Mouse (Mus musculus) left cerebral cortex, adult 9 months (tissue): ENCODE data around the gene Plekhm2.

Source experiments
- DNase-seq, 2 experiments: peaks; one replicate each; pipeline ENCODE4 v3.0.0; 2022; ENCODE audit warnings: low spot score in 2 of 2

Gene Plekhm2

GRCm38 (mm10) chr4:141632111-141632873, 32.4 kb downstream of the Plekhm2 start:
- no peak for DNase-seq

GRCm38 (mm10) chr4:141631250-141631649, 33.4 kb downstream of the Plekhm2 start:
- DNase-seq = no peak

- no peak for DNase-seq
These were observed 34.7 kb downstream of the Plekhm2 start for GRCm38 (mm10) chr4:141630021-141630420.

- no peak for DNase-seq
These were observed 36.0 kb downstream of the Plekhm2 start for GRCm38 (mm10) chr4:141628661-141629060.

- DNase-seq = no peak
These were observed 37.2 kb downstream of the Plekhm2 start for GRCm38 (mm10) chr4:141627502-141627901.

- no peak for DNase-seq
These were observed 38.7 kb downstream of the Plekhm2 start for GRCm38 (mm10) chr4:141625774-141626550.

- no peak for DNase-seq
These were observed 39.5 kb downstream of the Plekhm2 start for GRCm38 (mm10) chr4:141624983-141625773.

GRCm38 (mm10) chr4:141624134-141624533, 40.6 kb downstream of the Plekhm2 start:
- DNase-seq = no peak

- no peak for DNase-seq
These were observed 41.0 kb downstream of the Plekhm2 start, which contains the start of gene Slc25a34 for GRCm38 (mm10) chr4:141623666-141624065. Gene Slc25a34 (minus strand): TSS chr4:141623821.

GRCm38 (mm10) chr4:141623037-141623436, 41.7 kb downstream of the Plekhm2 start:
- DNase-seq = no peak

GRCm38 (mm10) chr4:141622580-141622979, 42.1 kb downstream of the Plekhm2 start:
- no peak for DNase-seq

- no peak for DNase-seq
These were observed 42.6 kb downstream of the Plekhm2 start for GRCm38 (mm10) chr4:141622091-141622490.

GRCm38 (mm10) chr4:141621297-141621696, 43.4 kb downstream of the Plekhm2 start:
- DNase-seq = no peak

GRCm38 (mm10) chr4:141619299-141619883, 45.3 kb downstream of the Plekhm2 start:
- no peak for DNase-seq

- DNase-seq = no peak
These were observed 46.0 kb downstream of the Plekhm2 start, which contains the start of gene Tmem82 for GRCm38 (mm10) chr4:141618565-141619243. Gene Tmem82 (minus strand): TSS chr4:141618633.

- no peak for DNase-seq
These were observed 46.7 kb downstream of the Plekhm2 start for GRCm38 (mm10) chr4:141617863-141618564.

GRCm38 (mm10) chr4:141617299-141617698, 47.4 kb downstream of the Plekhm2 start:
- peak in 1 of 2 experiments; percentile 55 for DNase-seq

- DNase-seq = no peak
These were observed 47.9 kb downstream of the Plekhm2 start for GRCm38 (mm10) chr4:141616811-141617210.

- no peak for DNase-seq
These were observed 49.8 kb downstream of the Plekhm2 start for GRCm38 (mm10) chr4:141614946-141615345.

GRCm38 (mm10) chr4:141609538-141609937, 55.2 kb downstream of the Plekhm2 start:
- DNase-seq = no peak
